Mouse (Mus musculus) limb, embryonic 11.5 days (tissue): ENCODE measurements around the gene Cyp2b10. TPM values are rescaled to one million over a fixed set of nuclear protein-coding genes. Genes with fewer than 3 reads are reported as not detected.
"Not testable (repeated sequence)": the region's sequence is repeated elsewhere in the genome, so short reads cannot be mapped to it uniquely, and the experiment has no call there.

Experiments used
- ATAC-seq: fragments of 200-750 bp; cut with Nextera tagmentation; 2 replicates; pipeline ENCODE4 v1.8.0; 2017; ENCODE audit warnings: low read depth; ENCODE audit not compliant: insufficient number of reproducible peaks, low FRiP score, low TSS enrichment
- DNase-seq: peaks from one replicate; pipeline ENCODE4 v3.0.0-alpha.2; 2015; ENCODE audit warnings: low spot score
- H3K27ac ChIP-seq: fragments of 300-500 bp; sonication (generic); replicated peaks from 2 replicates; pipeline ENCODE4 v1.5.1; 2014; ENCODE audit warnings: low read depth, mild to moderate bottlenecking, low read length
- H3K27me3 ChIP-seq: fragments of 300-500 bp; sonication (generic); 2 replicates; pipeline ENCODE4 v1.6.1; 2014; ENCODE audit warnings: mild to moderate bottlenecking, low read length, mixed read lengths; ENCODE audit not compliant: control insufficient read depth, insufficient read depth
- H3K36me3 ChIP-seq: fragments of 300-500 bp; sonication (generic); 2 replicates; pipeline ENCODE4 v1.6.1; 2014; ENCODE audit warnings: mild to moderate bottlenecking, low read length, moderate library complexity, mixed read lengths; ENCODE audit not compliant: control insufficient read depth, insufficient read depth
- H3K4me1 ChIP-seq: fragments of 300-500 bp; sonication (generic); 2 replicates; pipeline ENCODE4 v1.6.1; 2014; ENCODE audit warnings: low read length, mixed read lengths; ENCODE audit not compliant: control insufficient read depth, insufficient read depth
- H3K4me2 ChIP-seq: fragments of 300-500 bp; sonication (generic); 2 replicates; pipeline ENCODE4 v1.6.1; 2014; ENCODE audit warnings: low read depth, mild to moderate bottlenecking, moderate library complexity; ENCODE audit not compliant: severe bottlenecking
- H3K4me3 ChIP-seq: fragments of 300-500 bp; sonication (generic); 2 replicates; pipeline ENCODE4 v1.5.1; 2014; ENCODE audit warnings: low read depth, low read length
- H3K9ac ChIP-seq: fragments of 300-500 bp; sonication (generic); 2 replicates; pipeline ENCODE4 v1.6.1; 2014; ENCODE audit warnings: mild to moderate bottlenecking, low read length
- H3K9me3 ChIP-seq: fragments of 300-500 bp; sonication (generic); 2 replicates; pipeline ENCODE4 v1.6.1; 2016; ENCODE audit warnings: low read length; ENCODE audit not compliant: control insufficient read depth
- WGBS: fragments of 180-500 bp; shearing (Covaris S2); extraction: QIAGEN DNeasy Blood & Tissue Kit; methylation state at CpG from one replicate; pipeline ENCODE4 v1.1.7; 2014; 5-methylcytosine and 5-hydroxymethylcytosine counted together
- polyA plus RNA-seq: library from polyadenylated mRNA; unstranded; fragments of >200 nt; fragmentation: Nextera tagmentation; extraction: Ambion mirVana; gene quantifications from 2 replicates; pipeline ENCODE4 v1.2.1, GENCODE M21; 2014

The Cyp2b10 gene
- polyA plus RNA-seq, 1 experiment from 2014 or later, result not detected

DNA sequence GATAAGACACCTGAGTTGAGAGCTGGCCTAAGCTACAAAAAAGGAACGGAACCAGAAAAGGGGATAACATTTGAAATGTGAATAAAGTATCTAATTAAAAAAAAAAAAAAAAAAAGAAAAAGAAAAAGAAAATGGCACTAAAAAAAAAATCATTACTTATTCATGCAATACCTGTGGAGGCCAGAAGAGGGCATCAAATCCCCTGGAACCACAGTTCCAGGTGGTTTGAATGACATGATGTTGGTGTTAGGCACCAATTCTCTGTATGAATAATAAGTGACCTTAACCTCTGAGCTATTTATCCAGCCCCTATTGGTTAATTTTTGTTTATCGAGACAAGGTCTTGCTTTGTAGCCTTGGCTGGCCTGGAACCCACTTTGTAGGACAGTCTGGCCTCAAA, 27.6 kb upstream of the Cyp2b10 start:
- no peak overlapping the region for H3K9ac ChIP-seq
- H3K4me3 ChIP-seq, result no peak overlapping the region
- no peaks in the 10 kb centered on the region; the same call in 1 of the 2 replicates for H3K9me3 ChIP-seq

DNA sequence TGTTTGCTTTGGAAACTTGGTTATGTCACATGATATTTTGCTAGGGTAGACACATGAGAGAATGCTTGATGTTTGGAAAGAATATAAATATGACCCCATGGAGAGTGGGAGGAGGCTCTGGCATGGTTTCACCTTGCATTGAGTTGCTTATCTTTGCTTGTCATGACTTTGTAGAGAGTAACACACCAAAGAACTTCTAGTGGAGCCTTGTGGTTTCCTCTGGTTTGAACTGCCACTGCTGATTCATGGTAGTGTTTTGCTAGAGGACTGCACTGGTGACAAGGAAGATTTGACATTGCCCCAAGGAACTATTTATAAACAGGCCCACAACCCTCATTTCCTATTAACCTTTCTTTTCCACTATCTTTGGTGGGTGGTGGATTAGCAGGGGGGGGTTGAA, 24.8 kb upstream of the Cyp2b10 start:
- Histone ChIP-seq H3K4me1 (no peaks in the 10 kb centered on the region), H3K9ac (no peak overlapping the region), H3K9me3 (no peaks in the 10 kb centered on the region; the same call in 1 of the 2 replicates), H3K27me3 (no peaks in the 10 kb centered on the region), H3K27ac (no peak overlapping the region), H3K4me3 (no peak overlapping the region), H3K4me2 (no peak overlapping the region), H3K36me3 (no peaks in the 10 kb centered on the region)
- ATAC-seq, result no peak
- no peak for DNase-seq

More for the DNA sequence above, 27.6 kb upstream of the Cyp2b10 start:
- DNase-seq, result no peak
- H3K27me3 ChIP-seq, result no peaks in the 10 kb centered on the region
- WGBS, result 78% methylated on average over 2 of the region's 2 CpGs
- no peak overlapping the region for H3K4me2 ChIP-seq
- no peaks in the 10 kb centered on the region for H3K36me3 ChIP-seq
- H3K27ac ChIP-seq, result no peak overlapping the region
- ATAC-seq, result no peak
- no peaks in the 10 kb centered on the region for H3K4me1 ChIP-seq

GRCm38 (mm10) chr7:25878735-25879134, 18.7 kb upstream of the Cyp2b10 start:
- ATAC-seq, result no peak

GRCm38 (mm10) chr7:25880721-25881120, 16.7 kb upstream of the Cyp2b10 start:
- not testable (repeated sequence) for H3K4me3 ChIP-seq, H3K4me1 ChIP-seq, H3K9me3 ChIP-seq, DNase-seq, ATAC-seq, H3K36me3 ChIP-seq, H3K4me2 ChIP-seq, H3K9ac ChIP-seq, H3K27ac ChIP-seq, H3K27me3 ChIP-seq
- WGBS, result 19% methylated on average over 7 of the region's 7 CpGs

More at GRCm38 (mm10) chr7:25878735-25879134, 18.7 kb upstream of the Cyp2b10 start:
- Histone ChIP-seq H3K36me3 (no peaks in the 10 kb centered on the region), H3K27me3 (no peaks in the 10 kb centered on the region), H3K27ac (no peak overlapping the region), H3K4me1 (no peaks in the 10 kb centered on the region), H3K9me3 (no peaks in the 10 kb centered on the region), H3K4me3 (no peak overlapping the region), H3K4me2 (no peak overlapping the region), H3K9ac (no peak overlapping the region)
- 63% methylated on average over 6 of the region's 6 CpGs for WGBS
- DNase-seq, result no peak

- Histone ChIP-seq H3K9me3 (no peaks in the 10 kb centered on the region), H3K36me3 (no peaks in the 10 kb centered on the region), H3K4me1 (no peaks in the 10 kb centered on the region), H3K27me3 (no peaks in the 10 kb centered on the region), H3K4me3 (no peak overlapping the region), H3K9ac (no peak overlapping the region), H3K4me2 (no peak overlapping the region), H3K27ac (no peak overlapping the region)
- DNase-seq (no peak), ATAC-seq (no peak)
- WGBS, result 87% methylated on average over 1 of the region's 1 CpGs
Observed at GRCm38 (mm10) chr7:25884272-25884671, 13.1 kb upstream of the Cyp2b10 start.

- Histone ChIP-seq H3K9me3 (no peaks in the 10 kb centered on the region), H3K4me1 (no peaks in the 10 kb centered on the region), H3K4me3 (no peak overlapping the region), H3K9ac (no peak overlapping the region), H3K27me3 (no peaks in the 10 kb centered on the region), H3K4me2 (no peak overlapping the region), H3K36me3 (no peaks in the 10 kb centered on the region), H3K27ac (no peak overlapping the region)
- DNase-seq (no peak), ATAC-seq (no peak)
- 90% methylated on average over 3 of the region's 3 CpGs for WGBS
Observed at GRCm38 (mm10) chr7:25887758-25888157, 9.7 kb upstream of the Cyp2b10 start.

DNA sequence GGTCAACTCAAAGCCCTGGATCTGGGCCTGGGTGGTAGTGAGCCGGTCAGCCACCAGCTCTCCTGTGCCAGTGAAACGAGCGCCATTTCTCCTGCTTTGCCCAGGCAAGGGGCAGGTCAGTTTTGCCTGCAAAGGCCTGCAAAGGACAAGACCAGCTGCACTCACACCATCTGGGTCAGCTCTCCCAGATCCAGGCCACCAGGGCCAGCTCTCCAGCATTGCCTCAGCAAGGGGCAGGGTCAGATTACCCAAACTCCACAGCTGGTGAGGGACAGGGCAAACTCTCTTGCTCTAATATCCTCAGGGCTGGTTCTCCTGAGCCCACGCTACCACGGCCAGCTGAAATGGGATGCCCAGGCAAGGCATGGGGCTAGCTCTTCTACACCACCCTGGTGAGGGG, 4.3 kb upstream of the Cyp2b10 start:
- Histone ChIP-seq H3K4me1 (no peaks in the 10 kb centered on the region), H3K4me3 (no peak overlapping the region), H3K9me3 (no peaks in the 10 kb centered on the region), H3K36me3 (no peaks in the 10 kb centered on the region), H3K27me3 (no peaks in the 10 kb centered on the region), H3K9ac (no peak overlapping the region), H3K27ac (no peak overlapping the region), H3K4me2 (no peak overlapping the region)
- WGBS, result 82% methylated on average over 5 of the region's 5 CpGs
- no peak for DNase-seq
- ATAC-seq, result no peak

DNA sequence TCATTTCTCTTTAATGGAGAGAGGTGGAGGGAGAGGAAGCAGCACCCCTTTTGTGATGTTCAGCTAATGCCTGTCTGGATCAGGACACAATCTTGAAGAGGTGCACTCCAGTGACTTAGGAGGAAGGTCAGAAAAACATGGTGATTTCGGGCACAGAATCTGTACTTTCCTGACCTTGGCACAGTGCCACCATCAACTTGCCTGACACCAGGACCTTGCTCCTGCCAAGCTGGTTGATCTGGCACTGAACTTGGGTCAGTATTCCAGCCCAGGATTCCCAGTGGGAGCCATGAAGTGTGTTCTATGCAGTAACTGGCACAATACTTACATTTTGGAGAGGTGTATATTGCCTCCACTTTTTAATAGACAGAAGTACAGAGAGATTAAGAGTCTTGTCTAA, 2.3 kb upstream of the Cyp2b10 start:
- 72% methylated on average over 1 of the region's 1 CpGs for WGBS
- ATAC-seq, result no peak
- DNase-seq, result no peak
- Histone ChIP-seq H3K4me1 (no peaks in the 10 kb centered on the region), H3K36me3 (no peaks in the 10 kb centered on the region), H3K9ac (no peak overlapping the region), H3K27ac (no peak overlapping the region), H3K4me3 (no peak overlapping the region), H3K4me2 (no peak overlapping the region), H3K9me3 (no peaks in the 10 kb centered on the region), H3K27me3 (no peaks in the 10 kb centered on the region)

DNA sequence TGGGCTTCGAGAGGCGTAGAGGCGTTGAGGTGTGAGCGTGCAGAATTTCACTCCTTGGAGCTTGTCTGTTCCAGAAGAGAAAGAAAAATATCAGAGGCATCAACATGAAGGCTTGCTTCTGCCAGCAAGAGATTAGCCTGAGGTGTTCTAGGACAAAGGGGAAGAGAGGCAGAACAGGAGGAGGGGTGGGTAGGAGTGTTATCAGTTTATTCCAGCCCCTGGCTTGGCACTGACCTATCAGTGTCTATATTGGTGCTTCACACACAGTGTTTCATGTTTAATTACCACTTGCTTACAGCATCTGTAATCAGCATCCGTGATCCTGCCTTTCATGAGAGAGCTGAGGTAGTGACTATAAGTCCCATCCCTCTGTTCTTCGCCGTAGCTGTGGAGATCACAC, 644 bp downstream of the Cyp2b10 start:
- H3K9ac ChIP-seq, result no peak overlapping the region
- H3K4me3 ChIP-seq, result no peak overlapping the region
- 91% methylated on average over 7 of the region's 7 CpGs for WGBS
- no peak overlapping the region for H3K4me2 ChIP-seq
- H3K4me1 ChIP-seq, result no peaks in the 10 kb centered on the region
- H3K27ac ChIP-seq, result no peak overlapping the region
- no peak for ATAC-seq
- DNase-seq, result no peak
- no peaks in the 10 kb centered on the region for H3K9me3 ChIP-seq
- no peaks in the 10 kb centered on the region for H3K36me3 ChIP-seq
- H3K27me3 ChIP-seq, result no peaks in the 10 kb centered on the region
